Mouse (Mus musculus): ENCODE measurements around the gene Tmed4. TPM values are rescaled to one million over a fixed set of nuclear protein-coding genes. Genes with fewer than 3 reads are reported as not detected.

Tmed4 gene
- 45.6 and 46.4 TPM in 2 replicates for polyA plus RNA-seq (2016; fragmentation: Nextera tagmentation; extraction: Ambion mirVana)

GRCm38 (mm10) chr11:6274387-6275093 lies at the start of gene Tmed4:
Tmed4 (minus strand) TSS chr11:6274870.
- peak within 1 kb of the TSS; percentile 93 for H3K4me2 ChIP-seq
- H3K9ac ChIP-seq, result peak within 1 kb of the TSS; percentile 92
- H3K4me3 ChIP-seq, result peak within 1 kb of the TSS; percentile 95
- H3K27ac ChIP-seq, result peak within 1 kb of the TSS; percentile 78
- under 1% methylated on average over 39 of the region's 39 CpGs for WGBS (ENCODE audit: insufficient replicate concordance)
- no peaks in the 10 kb centered on the region for H3K27me3 ChIP-seq (replicated peaks)
- peaks cover 22% of the 10 kb centered on the region for H3K4me1 ChIP-seq
- H3K9me3 ChIP-seq (replicated peaks), result no peaks in the 10 kb centered on the region
- ATAC-seq, result peak; percentile 96
- peaks cover 31% of the 10 kb centered on the region for H3K36me3 ChIP-seq

GRCm38 (mm10) chr11:6323348-6323747 lies 48.7 kb upstream of the Tmed4 start:
- H3K9ac ChIP-seq, result no peak overlapping the region
- H3K4me3 ChIP-seq, result no peak overlapping the region
- ATAC-seq, result no peak
- H3K36me3 ChIP-seq, result peaks cover 77% of the 10 kb centered on the region
- no peak overlapping the region for H3K27ac ChIP-seq
- WGBS (ENCODE audit: insufficient replicate concordance), result 71% methylated on average over 5 of the region's 5 CpGs
- H3K4me2 ChIP-seq, result no peak overlapping the region
- H3K27me3 ChIP-seq (replicated peaks), result no peaks in the 10 kb centered on the region
- H3K4me1 ChIP-seq, result 0 out of 2 replicates have a peak, but pooled peaks cover 7% of the 10 kb centered on the region
- no peaks in the 10 kb centered on the region for H3K9me3 ChIP-seq (replicated peaks)

GRCm38 (mm10) chr11:6322086-6322485 lies 47.4 kb upstream of the Tmed4 start:
- peaks cover 86% of the 10 kb centered on the region for H3K36me3 ChIP-seq
- H3K27me3 ChIP-seq (replicated peaks), result no peaks in the 10 kb centered on the region
- H3K4me3 ChIP-seq, result no peak overlapping the region
- no peak overlapping the region for H3K9ac ChIP-seq
- no peak for ATAC-seq
- H3K4me2 ChIP-seq, result no peak overlapping the region
- no peaks in the 10 kb centered on the region for H3K9me3 ChIP-seq (replicated peaks)
- 0 out of 2 replicates have a peak, but pooled peaks cover 7% of the 10 kb centered on the region for H3K4me1 ChIP-seq
- H3K27ac ChIP-seq, result no peak overlapping the region
- WGBS (ENCODE audit: insufficient replicate concordance), result 91% methylated on average over 2 of the region's 2 CpGs

- no peak overlapping the region for H3K4me3 ChIP-seq
- H3K9me3 ChIP-seq (replicated peaks), result no peaks in the 10 kb centered on the region
- no peak for ATAC-seq
- 71% methylated on average over 2 of the region's 2 CpGs for WGBS (ENCODE audit: insufficient replicate concordance)
- H3K36me3 ChIP-seq, result peaks cover 96% of the 10 kb centered on the region
- no peaks in the 10 kb centered on the region for H3K27me3 ChIP-seq (replicated peaks)
- H3K4me1 ChIP-seq, result 0 out of 2 replicates have a peak, but pooled peaks cover 7% of the 10 kb centered on the region
- no peak overlapping the region for H3K9ac ChIP-seq
- no peak overlapping the region for H3K27ac ChIP-seq
- no peak overlapping the region for H3K4me2 ChIP-seq
Measured at GRCm38 (mm10) chr11:6319374-6319773, 44.7 kb upstream of the Tmed4 start.

GRCm38 (mm10) chr11:6318559-6318958 lies 43.9 kb upstream of the Tmed4 start:
- 0 out of 2 replicates have a peak, but pooled peaks cover 3% of the 10 kb centered on the region for H3K4me1 ChIP-seq
- no peaks in the 10 kb centered on the region for H3K27me3 ChIP-seq (replicated peaks)
- H3K36me3 ChIP-seq, result peaks cover 96% of the 10 kb centered on the region
- H3K4me3 ChIP-seq, result no peak overlapping the region
- ATAC-seq, result no peak
- H3K9me3 ChIP-seq (replicated peaks), result no peaks in the 10 kb centered on the region
- no peak overlapping the region for H3K9ac ChIP-seq
- no peak overlapping the region for H3K27ac ChIP-seq
- no peak overlapping the region for H3K4me2 ChIP-seq
- 82% methylated on average over 5 of the region's 5 CpGs for WGBS (ENCODE audit: insufficient replicate concordance)

GRCm38 (mm10) chr11:6316821-6317220 lies 42.2 kb upstream of the Tmed4 start:
- Histone ChIP-seq H3K4me3 (no peak overlapping the region), H3K27me3 (replicated peaks) (no peaks in the 10 kb centered on the region), H3K4me1 (no peaks in the 10 kb centered on the region), H3K9ac (no peak overlapping the region), H3K36me3 (peaks cover 94% of the 10 kb centered on the region), H3K27ac (no peak overlapping the region), H3K9me3 (replicated peaks) (no peaks in the 10 kb centered on the region), H3K4me2 (no peak overlapping the region)
- ATAC-seq, result no peak
- WGBS (ENCODE audit: insufficient replicate concordance), result 90% methylated on average over 11 of the region's 11 CpGs

GRCm38 (mm10) chr11:6313874-6314406 lies 39.3 kb upstream of the Tmed4 start:
- H3K9ac ChIP-seq, result no peak overlapping the region
- no peaks in the 10 kb centered on the region for H3K4me1 ChIP-seq
- no peak for ATAC-seq
- no peaks in the 10 kb centered on the region for H3K27me3 ChIP-seq (replicated peaks)
- no peak overlapping the region for H3K4me3 ChIP-seq
- WGBS (ENCODE audit: insufficient replicate concordance), result 82% methylated on average over 7 of the region's 7 CpGs
- no peak overlapping the region for H3K27ac ChIP-seq
- no peak overlapping the region for H3K4me2 ChIP-seq
- H3K9me3 ChIP-seq (replicated peaks), result no peaks in the 10 kb centered on the region
- peaks cover 96% of the 10 kb centered on the region for H3K36me3 ChIP-seq

- H3K4me1 ChIP-seq, result 0 out of 2 replicates have a peak, but pooled peaks cover 6% of the 10 kb centered on the region
- H3K4me3 ChIP-seq, result no peak overlapping the region
- H3K27ac ChIP-seq, result no peak overlapping the region
- 82% methylated on average over 4 of the region's 4 CpGs for WGBS (ENCODE audit: insufficient replicate concordance)
- ATAC-seq, result no peak
- H3K27me3 ChIP-seq (replicated peaks), result no peaks in the 10 kb centered on the region
- H3K9ac ChIP-seq, result no peak overlapping the region
- H3K4me2 ChIP-seq, result no peak overlapping the region
- no peaks in the 10 kb centered on the region for H3K9me3 ChIP-seq (replicated peaks)
- H3K36me3 ChIP-seq, result peaks cover 96% of the 10 kb centered on the region
Measured at GRCm38 (mm10) chr11:6308181-6308580, 33.5 kb upstream of the Tmed4 start.

GRCm38 (mm10) chr11:6305943-6306430 lies 31.3 kb upstream of the Tmed4 start:
- 74% methylated on average over 1 of the region's 1 CpGs for WGBS (ENCODE audit: insufficient replicate concordance)
- Histone ChIP-seq H3K36me3 (peaks cover 96% of the 10 kb centered on the region), H3K27me3 (replicated peaks) (no peaks in the 10 kb centered on the region), H3K4me3 (no peak overlapping the region), H3K9ac (no peak overlapping the region), H3K9me3 (replicated peaks) (no peaks in the 10 kb centered on the region), H3K4me2 (no peak overlapping the region), H3K4me1 (0 out of 2 replicates have a peak, but pooled peaks cover 6% of the 10 kb centered on the region), H3K27ac (no peak overlapping the region)
- no peak for ATAC-seq

- 79% methylated on average over 2 of the region's 2 CpGs for WGBS (ENCODE audit: insufficient replicate concordance)
- Histone ChIP-seq H3K27ac (no peak overlapping the region), H3K9ac (no peak overlapping the region), H3K4me2 (no peak overlapping the region), H3K36me3 (peaks cover 95% of the 10 kb centered on the region), H3K4me1 (peaks cover 19% of the 10 kb centered on the region), H3K9me3 (replicated peaks) (no peaks in the 10 kb centered on the region), H3K27me3 (replicated peaks) (no peaks in the 10 kb centered on the region), H3K4me3 (no peak overlapping the region)
- no peak for ATAC-seq
Measured at GRCm38 (mm10) chr11:6302793-6303192, 28.1 kb upstream of the Tmed4 start.

GRCm38 (mm10) chr11:6299435-6299834 lies 24.8 kb upstream of the Tmed4 start:
- Histone ChIP-seq H3K4me3 (no peak overlapping the region), H3K4me2 (no peak overlapping the region), H3K9me3 (replicated peaks) (no peaks in the 10 kb centered on the region), H3K36me3 (peaks cover 74% of the 10 kb centered on the region), H3K27me3 (replicated peaks) (no peaks in the 10 kb centered on the region), H3K27ac (no peak overlapping the region), H3K4me1 (peaks cover 35% of the 10 kb centered on the region), H3K9ac (no peak overlapping the region)
- ATAC-seq, result no peak
- WGBS (ENCODE audit: insufficient replicate concordance), result 68% methylated on average over 2 of the region's 2 CpGs

GRCm38 (mm10) chr11:6296077-6296476 lies 21.4 kb upstream of the Tmed4 start:
- Histone ChIP-seq H3K4me3 (no peak overlapping the region), H3K27me3 (replicated peaks) (no peaks in the 10 kb centered on the region), H3K4me1 (peaks cover 56% of the 10 kb centered on the region), H3K9ac (peak overlapping the region; percentile 60; the same call in 1 of the 2 replicates), H3K9me3 (replicated peaks) (no peaks in the 10 kb centered on the region), H3K36me3 (peaks cover 45% of the 10 kb centered on the region), H3K27ac (peak overlapping the region; percentile 97), H3K4me2 (peak overlapping the region; percentile 70)
- no peak for ATAC-seq

Data from liver, embryonic 12.5 days (tissue).